Mouse (Mus musculus) ovary, adult 18-20 months (tissue): ENCODE results near the gene Gse1.
"Not testable (repeated sequence)": the region's sequence is repeated elsewhere in the genome, so short reads cannot be mapped to it uniquely, and the experiment has no call there.

ENCODE experiments used
- DNase-seq: peaks from one replicate; pipeline ENCODE4 v3.0.0; 2022; ENCODE audit warnings: low spot score, mixed read lengths

Gene Gse1

DNA sequence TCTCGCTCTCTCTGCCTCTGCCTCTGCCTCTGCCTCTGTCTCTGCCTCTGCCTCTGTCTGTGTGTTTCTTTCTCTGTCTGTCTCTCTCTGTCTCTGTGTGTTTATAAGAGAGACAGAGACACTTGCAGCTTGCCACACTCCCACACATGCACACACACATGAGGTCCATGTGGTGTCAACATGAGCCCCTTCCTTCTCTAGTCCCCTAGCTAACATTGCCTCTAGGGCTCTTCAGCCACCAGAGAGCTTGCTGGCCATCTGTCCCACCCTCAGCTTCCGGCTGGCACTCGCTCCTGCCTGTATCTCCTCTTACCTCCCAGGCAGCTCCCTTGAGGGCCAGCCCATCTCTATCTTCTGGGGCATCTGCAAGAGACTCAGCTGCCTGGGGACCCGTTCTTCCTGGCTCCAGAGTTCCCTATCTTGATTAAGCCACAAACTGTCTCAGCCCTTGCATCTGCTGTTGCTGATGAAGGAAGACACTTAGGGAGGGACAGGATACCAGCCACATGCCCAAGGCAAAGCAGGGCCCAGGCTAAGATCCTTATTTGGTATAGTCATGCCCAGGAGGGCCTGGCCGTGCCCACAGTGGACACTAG, 97.0 kb downstream of the Gse1 start:
- no peak for DNase-seq

DNA sequence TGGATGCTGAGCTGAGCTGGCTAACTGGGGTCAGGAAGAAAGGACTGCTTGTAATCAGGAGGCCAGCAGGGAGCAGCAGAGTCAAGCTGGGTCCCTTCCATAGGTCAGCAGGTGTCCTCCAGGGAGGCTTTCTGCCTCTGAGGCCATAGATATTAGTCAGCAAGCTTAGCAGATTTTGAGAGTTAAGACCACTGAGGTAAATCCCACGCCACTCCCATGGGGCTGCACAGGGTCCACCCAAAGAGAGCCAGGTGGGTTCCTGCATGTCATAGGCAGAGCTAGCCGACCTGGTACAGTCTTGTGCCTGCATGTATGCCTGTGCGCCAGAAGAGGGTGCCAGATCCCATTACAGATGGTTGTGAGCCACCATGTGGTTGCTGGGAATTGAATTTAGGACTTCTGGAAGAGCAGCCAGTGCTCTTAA, 98.9 kb downstream of the Gse1 start:
- no peak for DNase-seq

GRCm38 (mm10) chr8:120328361-120329022, 100.2 kb downstream of the Gse1 start:
- no peak for DNase-seq

- DNase-seq, result no peak
Measured at GRCm38 (mm10) chr8:120329030-120329748, 100.9 kb downstream of the Gse1 start.

GRCm38 (mm10) chr8:120331027-120331426, 102.8 kb downstream of the Gse1 start:
- no peak for DNase-seq

- DNase-seq, result no peak
Measured at GRCm38 (mm10) chr8:120332379-120333229, 104.3 kb downstream of the Gse1 start.

DNA sequence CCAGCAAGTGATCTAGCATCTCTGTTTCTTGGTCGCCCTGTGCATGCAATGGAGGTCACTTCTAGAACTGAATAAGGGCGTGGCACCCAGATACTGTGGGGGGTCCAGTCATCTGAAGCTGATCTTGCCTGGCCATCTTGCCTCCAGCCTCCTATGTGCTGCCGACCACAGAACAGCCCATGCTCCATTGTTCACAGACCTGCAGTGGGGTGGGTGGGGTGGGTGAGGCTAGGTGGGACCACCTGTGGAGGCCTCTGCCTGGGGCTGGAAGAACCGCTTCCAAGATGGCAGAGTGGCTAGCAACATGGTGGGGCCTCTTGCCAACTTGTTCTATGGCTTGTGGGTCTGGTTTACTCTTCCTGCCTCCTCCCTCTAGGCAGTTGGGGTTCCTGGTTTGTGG, 105.4 kb downstream of the Gse1 start:
- no peak for DNase-seq

DNA sequence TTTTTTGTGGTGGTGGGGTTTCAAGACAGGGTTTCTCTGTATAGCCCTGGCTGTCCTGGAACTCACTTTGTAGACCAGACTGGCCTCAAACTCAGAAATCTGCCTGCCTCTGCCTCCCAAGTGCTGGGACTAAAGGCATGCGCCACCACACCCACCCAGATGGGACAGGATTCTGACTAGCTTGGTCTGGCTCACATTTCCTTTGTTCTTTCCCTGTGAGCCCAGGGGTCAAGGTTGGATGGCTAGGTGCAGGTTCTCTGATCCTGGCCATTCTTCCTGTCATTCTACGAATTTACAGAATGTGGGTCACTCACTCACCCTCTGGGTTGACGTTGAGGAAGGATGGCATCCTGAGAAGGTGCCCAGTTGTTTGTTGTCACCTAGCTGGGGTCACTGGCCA, 106.0 kb downstream of the Gse1 start:
- not testable (repeated sequence) for DNase-seq

DNA sequence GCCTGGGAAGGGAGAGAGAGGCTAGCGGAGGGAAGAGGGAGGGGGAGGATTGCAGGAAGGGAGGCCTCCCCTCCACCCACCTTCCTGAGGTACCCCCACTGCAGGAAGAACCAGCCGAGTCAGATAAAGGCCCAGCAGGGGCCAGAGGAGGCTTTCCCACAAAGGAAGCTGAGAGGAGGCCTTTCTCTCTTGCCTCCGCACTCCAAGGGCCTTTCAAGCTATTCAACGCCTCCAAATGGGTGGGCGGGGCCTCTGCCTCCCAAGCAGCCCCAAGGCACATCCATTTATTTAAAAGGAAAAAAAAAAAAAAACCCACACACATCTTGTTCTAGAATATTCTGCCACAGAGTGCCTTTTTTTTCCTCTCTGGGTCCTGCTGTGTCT, 106.6 kb downstream of the Gse1 start:
- DNase-seq, result no peak

- no peak for DNase-seq
Measured at GRCm38 (mm10) chr8:120335262-120336086, 107.2 kb downstream of the Gse1 start.

GRCm38 (mm10) chr8:120336087-120336380, 107.8 kb downstream of the Gse1 start:
- DNase-seq, result no peak

GRCm38 (mm10) chr8:120336909-120337555, 108.8 kb downstream of the Gse1 start:
- no peak for DNase-seq

DNA sequence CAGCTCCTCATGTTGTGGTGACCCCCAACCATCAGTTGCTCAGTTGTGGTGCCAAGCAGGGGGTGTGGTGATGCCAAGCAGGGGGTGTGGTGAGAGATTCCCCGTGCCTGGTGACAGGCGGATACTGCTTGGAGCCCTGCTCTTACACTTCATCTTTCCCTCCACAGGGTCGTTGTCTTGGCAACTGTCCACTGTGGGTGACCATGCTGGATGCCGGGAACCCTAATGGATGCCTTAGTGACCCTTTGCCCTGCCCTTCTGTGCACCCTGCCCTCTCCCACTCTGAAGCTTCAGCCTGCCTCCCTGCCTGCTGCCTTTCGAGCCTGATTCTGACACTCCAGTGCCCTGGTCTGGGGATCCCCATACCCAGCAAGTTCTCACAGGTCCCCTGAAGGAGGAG, 109.4 kb downstream of the Gse1 start:
- DNase-seq, result no peak

- no peak for DNase-seq
Measured at GRCm38 (mm10) chr8:120338678-120339077, 110.4 kb downstream of the Gse1 start.

GRCm38 (mm10) chr8:120339743-120340142, 111.5 kb downstream of the Gse1 start:
- peak; percentile 73 for DNase-seq

GRCm38 (mm10) chr8:120341124-120341523, 112.9 kb downstream of the Gse1 start:
- DNase-seq, result no peak

- no peak for DNase-seq
Measured at GRCm38 (mm10) chr8:120342847-120343548, 114.7 kb downstream of the Gse1 start.

GRCm38 (mm10) chr8:120343582-120343981, 115.3 kb downstream of the Gse1 start:
- no peak for DNase-seq

DNA sequence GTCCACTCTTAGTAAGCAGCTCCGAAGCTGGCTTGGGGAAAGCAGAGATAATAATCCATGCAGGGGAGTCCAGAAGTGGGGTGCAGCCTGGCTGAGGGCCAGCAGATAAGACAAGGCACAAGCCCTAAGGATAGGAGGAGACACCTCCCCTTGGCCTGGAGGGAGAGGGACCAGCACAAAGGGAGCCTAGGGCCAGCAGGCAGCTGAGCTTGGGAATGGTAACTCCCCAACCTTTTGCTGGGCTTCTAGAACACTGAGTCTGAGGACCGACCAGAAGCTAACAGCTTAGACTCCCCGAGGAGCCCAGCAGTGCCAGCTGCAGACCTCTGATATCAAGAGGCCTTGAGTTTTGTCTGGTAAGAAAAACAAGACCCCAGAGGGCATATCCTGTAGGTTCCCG, 115.9 kb downstream of the Gse1 start:
- DNase-seq, result peak; percentile 53

DNA sequence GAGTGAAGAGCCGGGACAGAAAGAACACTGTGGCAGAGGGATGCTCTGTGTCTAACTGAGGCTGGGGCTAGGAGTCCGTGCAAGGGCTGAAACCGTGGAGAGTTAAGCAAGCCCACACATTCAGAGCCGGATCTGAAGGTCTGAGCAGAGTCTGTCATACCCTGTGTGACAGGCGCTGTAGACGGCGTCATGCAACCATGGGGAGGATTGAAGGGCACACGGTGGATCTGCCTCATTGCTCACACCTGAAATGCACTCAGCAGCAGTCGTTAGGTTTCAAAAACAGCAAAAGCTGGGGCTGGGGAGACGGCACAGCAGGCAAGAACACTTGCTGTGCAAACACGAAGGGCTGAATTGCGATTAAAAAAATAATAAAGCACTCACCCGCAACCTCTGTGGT, 116.3 kb downstream of the Gse1 start:
- DNase-seq, result no peak
